Mouse (Mus musculus) heart, adult 8-10 months (tissue): ENCODE data around the gene Aebp1. TPM values are rescaled to one million over a fixed set of nuclear protein-coding genes. Genes with fewer than 3 reads are reported as not detected.

ENCODE experiments used
- DNase-seq: peaks from one replicate; pipeline ENCODE4 v3.0.0; 2022; ENCODE audit warnings: low spot score
- total RNA-seq, 4 experiments: library from RNA; stranded (reverse); gene quantifications; 2 replicates each; pipeline ENCODE4 v1.2.4; 2022

Gene Aebp1
- total RNA-seq, 4 experiments from 2014 or later = 14.9 to 28.0 (median 19.4) TPM

DNA sequence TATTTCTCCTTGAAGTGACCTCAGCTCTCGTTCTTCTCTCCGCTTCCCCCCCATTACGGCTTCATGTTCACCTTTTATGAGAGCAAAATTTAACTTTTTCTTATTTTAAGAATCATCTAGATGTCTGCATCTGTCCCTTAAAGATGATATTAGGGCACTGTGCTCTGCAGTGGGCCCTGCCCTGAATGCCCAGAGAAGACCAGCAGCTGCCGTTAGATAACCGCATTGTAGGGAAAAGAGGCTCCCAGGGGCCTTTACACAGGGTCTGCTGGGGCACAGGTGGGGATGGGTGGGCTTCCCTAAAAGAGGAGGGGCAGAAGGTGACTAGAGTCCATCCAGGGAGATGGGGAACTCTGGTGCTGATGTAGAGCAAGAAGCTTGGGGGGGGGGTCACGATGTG, 32.1 kb downstream of the Aebp1 start:
- no peak for DNase-seq

DNA sequence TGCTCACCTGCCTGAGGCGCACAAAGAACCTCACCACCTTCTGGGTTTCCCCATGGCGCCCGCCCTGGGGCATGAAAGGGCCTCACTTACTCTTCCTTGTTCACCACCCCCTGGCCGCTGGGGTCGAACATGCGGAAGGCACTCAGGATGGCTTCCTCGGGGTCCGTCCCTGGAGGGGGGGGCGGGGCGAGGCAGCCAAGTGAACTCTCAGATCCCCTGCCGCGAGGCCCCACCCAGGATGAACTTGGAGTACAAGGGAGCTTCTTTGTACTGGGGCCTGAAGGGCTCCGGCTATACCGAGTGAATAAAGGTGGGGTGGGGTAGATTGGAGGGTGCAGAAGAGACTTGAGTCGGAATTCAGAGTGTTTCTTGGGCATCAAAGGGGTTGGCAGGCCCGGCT, 35.5 kb downstream of the Aebp1 start:
- no peak for DNase-seq

- no peak for DNase-seq
These were observed 36.1 kb downstream of the Aebp1 start for GRCm38 (mm10) chr11:5897839-5898238.

- DNase-seq = no peak
These were observed 36.8 kb downstream of the Aebp1 start, which contains the start of gene Myl7 for GRCm38 (mm10) chr11:5898531-5898930. Gene Myl7, minus strand, starts transcription at chr11:5898782.

- DNase-seq = no peak
These were observed 37.5 kb downstream of the Aebp1 start for GRCm38 (mm10) chr11:5899286-5899685.

DNA sequence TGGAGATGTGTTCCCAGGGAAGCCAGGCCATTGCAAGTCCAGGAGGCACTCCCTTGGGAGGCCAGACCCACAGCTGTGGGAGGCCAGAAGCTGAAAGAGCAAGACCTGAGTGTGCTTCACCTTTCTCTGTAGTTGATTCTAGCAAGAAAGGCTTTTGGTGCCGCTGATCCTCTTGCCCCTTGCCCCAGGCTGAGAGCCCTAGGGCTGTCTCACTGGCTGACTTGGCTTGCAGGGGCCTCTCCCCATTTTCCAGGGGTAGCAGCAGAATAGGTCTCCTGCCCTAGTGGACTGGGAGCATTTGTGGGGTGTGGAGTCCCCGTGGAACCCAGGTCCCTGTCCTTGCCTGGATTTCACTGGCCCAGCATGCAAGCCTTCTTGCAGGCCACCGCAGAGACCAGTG, 39.6 kb downstream of the Aebp1 start:
- DNase-seq = no peak

- DNase-seq = no peak
These were observed 40.2 kb downstream of the Aebp1 start for GRCm38 (mm10) chr11:5901950-5902349.

GRCm38 (mm10) chr11:5902390-5902789, 40.6 kb downstream of the Aebp1 start:
- DNase-seq = no peak

- DNase-seq = no peak
These were observed 42.1 kb downstream of the Aebp1 start for GRCm38 (mm10) chr11:5903844-5904243.

- DNase-seq = no peak
These were observed 42.6 kb downstream of the Aebp1 start for GRCm38 (mm10) chr11:5904357-5904756.

DNA sequence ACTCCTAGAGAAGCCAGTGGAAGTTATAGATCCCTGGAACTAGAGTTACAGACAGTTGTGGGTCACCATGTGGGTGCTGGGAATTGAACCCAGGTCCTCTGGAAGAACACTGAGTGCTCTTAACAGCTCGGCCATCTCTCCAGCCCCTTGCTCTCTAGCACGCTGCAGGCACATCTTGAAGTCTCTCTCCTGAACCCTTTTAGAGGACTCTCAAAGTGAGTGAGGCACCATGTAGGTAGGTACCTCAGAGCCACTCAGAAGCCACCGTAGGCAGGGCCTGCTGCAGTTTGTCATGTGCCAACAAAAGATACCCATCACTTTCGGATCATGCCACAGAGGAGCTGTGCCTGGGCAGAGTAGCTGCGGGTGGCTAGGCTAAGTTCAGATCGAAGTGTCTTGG, 43.1 kb downstream of the Aebp1 start:
- DNase-seq = no peak

DNA sequence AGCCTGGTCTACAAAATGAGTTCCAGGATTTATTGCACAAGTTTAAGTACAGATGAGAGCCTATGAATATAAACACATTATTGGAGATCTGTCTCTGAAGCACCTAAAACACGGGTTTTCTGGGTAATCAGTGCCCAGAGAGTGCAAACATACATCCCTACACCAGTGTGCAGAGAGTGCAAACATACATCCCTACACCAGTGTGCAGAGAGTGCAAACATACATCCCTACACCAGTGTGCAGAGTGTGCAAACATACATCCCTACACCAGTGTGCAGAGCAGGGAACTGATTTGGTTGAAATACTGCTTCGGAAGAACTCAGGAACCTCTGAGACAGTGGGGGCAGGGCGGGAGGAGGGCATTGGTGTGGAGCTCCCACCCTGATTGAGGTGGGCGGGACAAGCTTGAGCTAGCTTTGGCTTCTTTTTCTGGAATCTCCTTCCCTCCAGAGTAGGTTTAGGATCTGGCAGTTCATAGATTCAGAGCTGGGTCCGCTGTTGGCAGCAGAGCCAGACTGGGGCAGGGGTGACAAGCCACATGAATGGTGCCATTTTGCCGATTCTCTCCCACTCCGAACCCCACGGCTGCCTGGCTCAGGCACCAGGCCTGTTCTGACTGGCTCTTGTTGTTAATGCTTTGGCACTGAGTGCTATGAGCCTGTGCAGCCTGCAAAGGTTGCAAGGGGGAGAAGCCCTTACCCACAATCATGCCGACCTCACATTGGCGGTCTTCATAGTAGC, 44.2 kb downstream of the Aebp1 start:
- no peak for DNase-seq

DNA sequence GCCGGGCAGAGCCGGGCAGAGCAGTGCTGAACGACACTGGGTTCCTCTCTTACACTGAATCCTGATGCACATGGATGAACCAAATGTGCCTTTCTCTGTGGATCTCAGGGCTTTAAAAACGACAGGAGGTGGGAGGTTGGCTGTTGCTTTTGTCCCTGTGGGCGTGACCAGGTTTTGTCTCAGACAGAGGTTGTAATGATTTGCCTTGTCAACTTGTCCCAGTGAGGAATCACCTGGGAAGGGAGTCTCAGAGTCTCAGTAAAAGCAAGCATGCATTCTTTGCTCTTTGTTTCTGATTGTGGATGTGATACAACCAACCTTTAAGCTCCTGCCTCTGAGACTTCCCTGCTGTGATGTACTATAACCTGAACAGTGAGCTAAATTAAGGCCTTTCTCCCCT, 45.3 kb downstream of the Aebp1 start:
- no peak for DNase-seq

DNA sequence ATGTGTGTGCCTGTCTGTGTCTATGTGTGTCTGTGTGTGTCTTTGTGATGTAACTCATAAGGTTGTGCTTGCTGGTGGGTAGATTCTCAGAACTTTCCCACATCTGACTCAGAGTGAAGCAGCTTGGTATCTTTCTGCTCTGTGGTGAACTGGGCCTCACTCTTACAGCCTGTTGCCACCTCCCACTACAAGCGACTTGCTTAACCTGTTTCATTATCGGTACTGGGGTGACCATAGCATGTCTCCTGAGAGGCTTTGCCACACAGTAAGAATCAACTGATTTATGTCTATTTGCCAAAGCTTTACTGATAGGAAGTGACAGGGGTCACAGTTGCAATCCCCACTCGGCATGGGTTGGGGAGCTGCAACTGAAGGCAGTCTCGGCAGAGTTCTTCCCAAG, 46.9 kb downstream of the Aebp1 start:
- no peak for DNase-seq

- peak; percentile 55 for DNase-seq
These were observed 50.9 kb downstream of the Aebp1 start for GRCm38 (mm10) chr11:5912635-5913034.

DNA sequence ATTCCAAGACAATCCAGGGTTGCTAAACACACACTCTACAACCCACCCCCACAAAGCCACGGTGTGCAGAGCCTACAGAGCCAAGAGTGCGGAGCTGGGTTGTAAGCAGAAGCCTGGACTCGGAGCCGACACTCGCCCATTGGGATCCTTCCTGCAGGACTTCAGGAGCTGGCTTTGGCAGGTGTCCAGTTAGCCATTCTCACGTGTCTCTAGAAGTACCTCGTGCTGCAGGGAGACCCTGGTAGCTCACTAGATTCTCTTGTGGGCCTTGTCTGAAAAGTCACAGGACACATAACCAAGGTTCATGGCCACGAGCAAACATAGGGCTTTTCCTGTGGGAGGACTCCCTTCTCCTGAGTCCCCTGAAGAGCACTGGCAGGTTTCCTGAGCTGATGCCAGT, 51.5 kb downstream of the Aebp1 start:
- DNase-seq = no peak

GRCm38 (mm10) chr11:5913936-5914335, 52.2 kb downstream of the Aebp1 start:
- no peak for DNase-seq

- DNase-seq = no peak
These were observed 53.2 kb downstream of the Aebp1 start for GRCm38 (mm10) chr11:5914940-5915339.

GRCm38 (mm10) chr11:5915429-5916177, 53.9 kb downstream of the Aebp1 start:
- peak; percentile 76 for DNase-seq

- peak; percentile 46 for DNase-seq
These were observed 54.4 kb downstream of the Aebp1 start for GRCm38 (mm10) chr11:5916178-5916548.

GRCm38 (mm10) chr11:5918111-5918510, 56.4 kb downstream of the Aebp1 start:
- no peak for DNase-seq

- DNase-seq = no peak
These were observed 57.9 kb downstream of the Aebp1 start for GRCm38 (mm10) chr11:5919606-5920005.

- DNase-seq = no peak
These were observed 58.7 kb downstream of the Aebp1 start for GRCm38 (mm10) chr11:5920323-5920960.
